Mouse (Mus musculus): ENCODE data around the gene Kif2c. TPM values are rescaled to one million over a fixed set of nuclear protein-coding genes. Genes with fewer than 3 reads are reported as not detected.

Kif2c gene
- polyA plus RNA-seq, 1 experiment from 2014 or later = 78.4 TPM

Small RNAs within 50 kb of the gene (microRNA-seq; reads per million reads assigned to microRNA genes)
- not detected for gene Gm22398

Other genes with a start within 250 kb of the Kif2c start
- gene Urod, start 188.2 kb downstream of the Kif2c start, polyA plus RNA-seq (2015; fragmentation: Nextera tagmentation; extraction: Ambion mirVana) = 91.7 and 103 TPM in 2 replicates
- 8.8 and 10.1 TPM in 2 replicates for gene Hectd3, start 187.3 kb downstream of the Kif2c start, polyA plus RNA-seq (2015; fragmentation: Nextera tagmentation; extraction: Ambion mirVana)
- gene Eif2b3, start 163.2 kb downstream of the Kif2c start, polyA plus RNA-seq (2015; fragmentation: Nextera tagmentation; extraction: Ambion mirVana) = 34.2 and 35.6 TPM in 2 replicates
- 7.1 and 7.9 TPM in 2 replicates for gene Ptch2, start 86.6 kb downstream of the Kif2c start, polyA plus RNA-seq (2015; fragmentation: Nextera tagmentation; extraction: Ambion mirVana)
- 5.9 and 6.8 TPM in 2 replicates for gene Btbd19, start 56.9 kb downstream of the Kif2c start, polyA plus RNA-seq (2015; fragmentation: Nextera tagmentation; extraction: Ambion mirVana)
- 0.50 and 1.0 TPM in 2 replicates for gene Tctex1d4, start 55.8 kb downstream of the Kif2c start, polyA plus RNA-seq (2015; fragmentation: Nextera tagmentation; extraction: Ambion mirVana)
- gene Plk3, start 48.7 kb downstream of the Kif2c start, polyA plus RNA-seq (2015; fragmentation: Nextera tagmentation; extraction: Ambion mirVana) = 3.1 and 4.1 TPM in 2 replicates
- 923 and 933 TPM in 2 replicates for gene Rps8, start 26.4 kb downstream of the Kif2c start, polyA plus RNA-seq (2015; fragmentation: Nextera tagmentation; extraction: Ambion mirVana)
- gene Tmem53, start 69.3 kb upstream of the Kif2c start, polyA plus RNA-seq (2015; fragmentation: Nextera tagmentation; extraction: Ambion mirVana) = 17.6 and 18.6 TPM in 2 replicates
- gene Armh1, start 69.5 kb upstream of the Kif2c start, polyA plus RNA-seq (2015; fragmentation: Nextera tagmentation; extraction: Ambion mirVana) = 1.0 and 1.1 TPM in 2 replicates